Mouse (Mus musculus): ENCODE measurements around the gene Srsf1.

- no peak for TF ChIP-seq CTCF (IDR thresholded peaks at IDR 0.05; ENCODE audit: low read depth, low read length)
- TF ChIP-seq POLR2AphosphoS5 (IDR thresholded peaks at IDR 0.05; ENCODE audit: insufficient replicate concordance, low read depth, low read length), result no peak
These were observed 19.7 kb upstream of the Srsf1 start for GRCm38 (mm10) chr11:88027391-88028035.

Data from G1E (cell line).